Mouse (Mus musculus) C2C12 (cell line): Measurements from ENCODE around the gene Dgkg.

Experiments
- CEBPB ChIP-seq: IDR thresholded peaks from one replicate; pipeline ENCODE4 v1.6.1; 2011; ENCODE audit warnings: low read depth, mild to moderate bottlenecking, control low read depth, moderate library complexity
- CTCF ChIP-seq: IDR thresholded peaks from one replicate; pipeline ENCODE4 v1.5.1; 2011; ENCODE audit not compliant: control insufficient read depth, insufficient read depth, insufficient read length
- FOSL1 ChIP-seq: IDR thresholded peaks from one replicate; pipeline ENCODE4 v1.8.0; 2011; ENCODE audit warnings: mild to moderate bottlenecking, low read length; ENCODE audit not compliant: poor library complexity, insufficient read depth, severe bottlenecking
- MAX ChIP-seq: IDR thresholded peaks from one replicate; pipeline ENCODE4 v1.6.1; 2011; ENCODE audit warnings: mild to moderate bottlenecking, control low read depth
- MYOD1 ChIP-seq: IDR thresholded peaks from one replicate; pipeline ENCODE4 v1.6.1; 2011; ENCODE audit warnings: low read depth; ENCODE audit not compliant: control insufficient read depth, insufficient read length
- MYOG ChIP-seq: IDR thresholded peaks from one replicate; pipeline ENCODE4 v1.6.1; 2011; ENCODE audit not compliant: control insufficient read depth, insufficient read length; ENCODE audit errors: extremely low read depth
- USF1 ChIP-seq: IDR thresholded peaks from one replicate; pipeline ENCODE4 v1.6.1; 2011; ENCODE audit warnings: low read depth, mild to moderate bottlenecking, control low read depth, moderate library complexity

DNA sequence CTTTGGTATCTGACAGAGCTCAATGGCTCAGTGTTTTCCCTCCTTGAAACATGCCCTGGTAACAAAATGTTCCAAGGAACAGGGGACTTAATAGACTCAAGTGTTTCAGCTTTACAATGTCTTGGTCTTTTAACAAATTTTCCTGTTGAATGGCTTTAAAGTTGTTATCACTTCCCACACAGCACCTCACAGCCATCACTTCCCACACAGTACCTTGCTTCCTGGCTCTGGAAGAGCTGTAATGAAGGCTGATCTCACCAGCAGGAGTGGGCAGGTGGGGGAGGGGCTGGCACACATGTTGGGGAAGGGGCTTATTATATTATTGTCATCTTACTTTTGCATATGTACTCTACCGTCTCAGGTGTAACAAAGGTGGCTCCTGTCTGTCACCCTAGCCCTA is 173.1 kb downstream of the Dgkg start:
- TF ChIP-seq CTCF = no peak
- TF ChIP-seq FOSL1 = no peak
- TF ChIP-seq MAX = no peak
- TF ChIP-seq USF1 = no peak
- no peak for TF ChIP-seq CEBPB
- no peak for TF ChIP-seq MYOG
- TF ChIP-seq MYOD1 = no peak
